Mouse (Mus musculus): ENCODE results near the gene Map2k1. TPM values are rescaled to one million over a fixed set of nuclear protein-coding genes. Genes with fewer than 3 reads are reported as not detected.
"Not testable (repeated sequence)": the region's sequence is repeated elsewhere in the genome, so short reads cannot be mapped to it uniquely, and the experiment has no call there.

Gene Map2k1
- polyA plus RNA-seq, 1 experiment = 126 TPM

- TF ChIP-seq CTCF (IDR thresholded peaks at IDR 0.05; ENCODE audit: insufficient read depth, low read depth, low read length) = no peak
- no peak for TF ChIP-seq POLR2A (IDR thresholded peaks at IDR 0.05; ENCODE audit: insufficient read depth, low read depth, low read length)
- Histone ChIP-seq H3K27ac (ENCODE audit: insufficient read depth, low read depth, low read length) (no peak overlapping the region; the same call in 1 of the 2 replicates), H3K4me3 (ENCODE audit: insufficient read depth, low read depth, low read length) (no peak overlapping the region), H3K4me1 (ENCODE audit: control insufficient read depth, insufficient read depth, low read length) (peaks cover 4% of the 10 kb centered on the region)
Observed at GRCm38 (mm10) chr9:64202866-64203265, 50.6 kb downstream of the Map2k1 start.

- H3K4me1 ChIP-seq (ENCODE audit: control insufficient read depth, insufficient read depth, low read length) = peaks cover 2% of the 10 kb centered on the region
- no peak overlapping the region for H3K4me3 ChIP-seq (ENCODE audit: insufficient read depth, low read depth, low read length)
- no peak overlapping the region; the same call in 1 of the 2 replicates for H3K27ac ChIP-seq (ENCODE audit: insufficient read depth, low read depth, low read length)
- TF ChIP-seq CTCF (IDR thresholded peaks at IDR 0.05; ENCODE audit: insufficient read depth, low read depth, low read length) (no peak), POLR2A (IDR thresholded peaks at IDR 0.05; ENCODE audit: insufficient read depth, low read depth, low read length) (no peak)
Observed at GRCm38 (mm10) chr9:64202331-64202730, 51.1 kb downstream of the Map2k1 start.

GRCm38 (mm10) chr9:64199897-64200296, 53.5 kb downstream of the Map2k1 start:
- WGBS = 42% methylated on average over 2 of the region's 2 CpGs
- Histone ChIP-seq H3K4me1 (ENCODE audit: control insufficient read depth, insufficient read depth, low read length) (peaks cover 14% of the 10 kb centered on the region), H3K27ac (ENCODE audit: insufficient read depth, low read depth, low read length) (no peak overlapping the region), H3K4me3 (ENCODE audit: insufficient read depth, low read depth, low read length) (no peak overlapping the region)
- TF ChIP-seq POLR2A (IDR thresholded peaks at IDR 0.05; ENCODE audit: insufficient read depth, low read depth, low read length) = no peak
- TF ChIP-seq CTCF (IDR thresholded peaks at IDR 0.05; ENCODE audit: insufficient read depth, low read depth, low read length) = no peak

GRCm38 (mm10) chr9:64198763-64199418, 54.5 kb downstream of the Map2k1 start:
- H3K27ac ChIP-seq (ENCODE audit: insufficient read depth, low read depth, low read length); H3K4me3 ChIP-seq (ENCODE audit: insufficient read depth, low read depth, low read length): not testable (repeated sequence)
- peaks cover 14% of the 10 kb centered on the region for H3K4me1 ChIP-seq (ENCODE audit: control insufficient read depth, insufficient read depth, low read length)
- WGBS = 80% methylated on average over 7 of the region's 7 CpGs

- Histone ChIP-seq H3K27ac (ENCODE audit: insufficient read depth, low read depth, low read length) (no peak overlapping the region), H3K4me1 (ENCODE audit: control insufficient read depth, insufficient read depth, low read length) (peaks cover 14% of the 10 kb centered on the region), H3K4me3 (ENCODE audit: insufficient read depth, low read depth, low read length) (no peak overlapping the region)
- TF ChIP-seq POLR2A (IDR thresholded peaks at IDR 0.05; ENCODE audit: insufficient read depth, low read depth, low read length) (no peak), CTCF (IDR thresholded peaks at IDR 0.05; ENCODE audit: insufficient read depth, low read depth, low read length) (no peak)
- 97% methylated on average over 5 of the region's 5 CpGs for WGBS
Observed at GRCm38 (mm10) chr9:64198068-64198762, 55.2 kb downstream of the Map2k1 start.

GRCm38 (mm10) chr9:64197524-64197923, 55.9 kb downstream of the Map2k1 start:
- H3K4me1 ChIP-seq (ENCODE audit: control insufficient read depth, insufficient read depth, low read length) = peaks cover 14% of the 10 kb centered on the region
- TF ChIP-seq CTCF (IDR thresholded peaks at IDR 0.05; ENCODE audit: insufficient read depth, low read depth, low read length) = no peak
- no peak for TF ChIP-seq POLR2A (IDR thresholded peaks at IDR 0.05; ENCODE audit: insufficient read depth, low read depth, low read length)
- H3K4me3 ChIP-seq (ENCODE audit: insufficient read depth, low read depth, low read length) = no peak overlapping the region
- 89% methylated on average over 8 of the region's 8 CpGs for WGBS
- no peak overlapping the region for H3K27ac ChIP-seq (ENCODE audit: insufficient read depth, low read depth, low read length)

- peak overlapping the region; percentile 60 for H3K27ac ChIP-seq (ENCODE audit: insufficient read depth, low read depth, low read length)
- H3K4me3 ChIP-seq (ENCODE audit: insufficient read depth, low read depth, low read length) = no peak overlapping the region
- WGBS = 26% methylated on average over 4 of the region's 4 CpGs
- peaks cover 14% of the 10 kb centered on the region for H3K4me1 ChIP-seq (ENCODE audit: control insufficient read depth, insufficient read depth, low read length)
- TF ChIP-seq POLR2A (IDR thresholded peaks at IDR 0.05; ENCODE audit: insufficient read depth, low read depth, low read length) (no peak), CTCF (IDR thresholded peaks at IDR 0.05; ENCODE audit: insufficient read depth, low read depth, low read length) (no peak)
Observed at GRCm38 (mm10) chr9:64195554-64195953, 57.9 kb downstream of the Map2k1 start.

- Histone ChIP-seq H3K27ac (ENCODE audit: insufficient read depth, low read depth, low read length) (no peak overlapping the region), H3K4me3 (ENCODE audit: insufficient read depth, low read depth, low read length) (no peak overlapping the region), H3K4me1 (ENCODE audit: control insufficient read depth, insufficient read depth, low read length) (peaks cover 14% of the 10 kb centered on the region)
- TF ChIP-seq CTCF (IDR thresholded peaks at IDR 0.05; ENCODE audit: insufficient read depth, low read depth, low read length) (no peak), POLR2A (IDR thresholded peaks at IDR 0.05; ENCODE audit: insufficient read depth, low read depth, low read length) (no peak)
- WGBS = 97% methylated on average over 1 of the region's 1 CpGs
Observed at GRCm38 (mm10) chr9:64193879-64194278, 59.6 kb downstream of the Map2k1 start.

GRCm38 (mm10) chr9:64184166-64184840, 69.1 kb downstream of the Map2k1 start:
- no peaks in the 10 kb centered on the region for H3K4me1 ChIP-seq (ENCODE audit: control insufficient read depth, insufficient read depth, low read length)
- no peak overlapping the region for H3K27ac ChIP-seq (ENCODE audit: insufficient read depth, low read depth, low read length)
- no peak for TF ChIP-seq CTCF (IDR thresholded peaks at IDR 0.05; ENCODE audit: insufficient read depth, low read depth, low read length)
- no peak for TF ChIP-seq POLR2A (IDR thresholded peaks at IDR 0.05; ENCODE audit: insufficient read depth, low read depth, low read length)
- no peak overlapping the region for H3K4me3 ChIP-seq (ENCODE audit: insufficient read depth, low read depth, low read length)
- 94% methylated on average over 5 of the region's 5 CpGs for WGBS

GRCm38 (mm10) chr9:64183295-64183694, 70.1 kb downstream of the Map2k1 start:
- H3K27ac ChIP-seq (ENCODE audit: insufficient read depth, low read depth, low read length); H3K4me3 ChIP-seq (ENCODE audit: insufficient read depth, low read depth, low read length); H3K4me1 ChIP-seq (ENCODE audit: control insufficient read depth, insufficient read depth, low read length): not testable (repeated sequence)
- 84% methylated on average over 5 of the region's 5 CpGs for WGBS

Data from olfactory bulb, adult 2 months (tissue).